Mouse (Mus musculus) granulocyte monocyte progenitor cell, adult 5-6 weeks (primary cell): ENCODE results near the gene Gm49318. TPM values are rescaled to one million over a fixed set of nuclear protein-coding genes. Genes with fewer than 3 reads are reported as not detected.

ENCODE experiments used
- ATAC-seq: replicated peaks from 2 replicates; pipeline ENCODE4 v1.8.0; 2016; ENCODE audit warnings: mild to moderate bottlenecking, moderate TSS enrichment, inconsistent platforms; ENCODE audit not compliant: poor library complexity, severe bottlenecking
- total RNA-seq, 2 experiments: library from RNA; stranded (forward) in 1 of 2; stranded (reverse) in 1 of 2; fragments of 200-712, 200-1000 nt in 1 of 2; fragments of >200 nt in 1 of 2; fragmentation: Nextera tagmentation in 1 of 2; gene quantifications; 2 replicates each; pipeline ENCODE4 v1.2.3; 2014 to 2017

Gene Gm49318
- total RNA-seq, 2 experiments from 2014 or later: not detected

GRCm38 (mm10) chr9:21987592-21988342 is 83.3 kb downstream of the Gm49318 start:
- ATAC-seq: no peak

Other genes with a start within 250 kb of the Gm49318 start
- gene Angptl8, start 235.7 kb downstream of the Gm49318 start, total RNA-seq (2014; fragmentation: Nextera tagmentation): 1.5 and 3.0 TPM in 2 replicates
- 1.4 TPM in 1 of 2 replicates, not detected in the other for gene Angptl8, start 235.7 kb downstream of the Gm49318 start, total RNA-seq (2017)
- 4.2 TPM in 2 replicates for gene Dock6, start 218.6 kb downstream of the Gm49318 start, total RNA-seq (2014; fragmentation: Nextera tagmentation)
- 0.52 and 5.6 TPM in 2 replicates for gene Dock6, start 218.6 kb downstream of the Gm49318 start, total RNA-seq (2017)
- gene Rab3d, start 153.1 kb downstream of the Gm49318 start, total RNA-seq (2014; fragmentation: Nextera tagmentation): 22.5 and 33.1 TPM in 2 replicates
- 44.0 and 51.7 TPM in 2 replicates for gene Rab3d, start 153.1 kb downstream of the Gm49318 start, total RNA-seq (2017)
- not detected in 2 replicates for gene Ccdc159, start 143.8 kb downstream of the Gm49318 start, total RNA-seq (2014; fragmentation: Nextera tagmentation)
- gene Ccdc159, start 143.8 kb downstream of the Gm49318 start, total RNA-seq (2017): 0.69 TPM in 1 of 2 replicates, not detected in the other
- gene Tmem205, start 143.7 kb downstream of the Gm49318 start, total RNA-seq (2014; fragmentation: Nextera tagmentation): 40.4 and 75.8 TPM in 2 replicates
- 21.1 and 33.3 TPM in 2 replicates for gene Tmem205, start 143.7 kb downstream of the Gm49318 start, total RNA-seq (2017)
- gene Plppr2, start 134.2 kb downstream of the Gm49318 start, total RNA-seq (2014; fragmentation: Nextera tagmentation): 0.58 and 1.4 TPM in 2 replicates
- not detected in 2 replicates for gene Plppr2, start 134.2 kb downstream of the Gm49318 start, total RNA-seq (2017)
- 7.8 and 9.9 TPM in 2 replicates for gene Swsap1, start 115.5 kb downstream of the Gm49318 start, total RNA-seq (2014; fragmentation: Nextera tagmentation)
- 7.6 and 8.2 TPM in 2 replicates for gene Swsap1, start 115.5 kb downstream of the Gm49318 start, total RNA-seq (2017)
- 0.21 and 0.41 TPM in 2 replicates for gene Epor, start 107.8 kb downstream of the Gm49318 start, total RNA-seq (2014; fragmentation: Nextera tagmentation)
- 0.77 TPM in 1 of 2 replicates, not detected in the other for gene Epor, start 107.8 kb downstream of the Gm49318 start, total RNA-seq (2017)
- not detected in 2 replicates for gene Rgl3, start 81.8 kb downstream of the Gm49318 start, total RNA-seq (2014; fragmentation: Nextera tagmentation)
- gene Rgl3, start 81.8 kb downstream of the Gm49318 start, total RNA-seq (2017): not detected in 2 replicates
- gene Ccdc151, start 68.6 kb downstream of the Gm49318 start, total RNA-seq (2014; fragmentation: Nextera tagmentation): not detected in 2 replicates
- not detected in 2 replicates for gene Ccdc151, start 68.6 kb downstream of the Gm49318 start, total RNA-seq (2017)
- gene Prkcsh, start 68.5 kb downstream of the Gm49318 start, total RNA-seq (2014; fragmentation: Nextera tagmentation): 61.4 and 68.4 TPM in 2 replicates
- gene Prkcsh, start 68.5 kb downstream of the Gm49318 start, total RNA-seq (2017): 127 and 144 TPM in 2 replicates
- not detected in 2 replicates for gene Elavl3, start 19.2 kb downstream of the Gm49318 start, total RNA-seq (2014; fragmentation: Nextera tagmentation)
- gene Elavl3, start 19.2 kb downstream of the Gm49318 start, total RNA-seq (2017): 0.31 TPM in 1 of 2 replicates, not detected in the other
- gene Zfp653, start 117 bp upstream of the Gm49318 start, total RNA-seq (2014; fragmentation: Nextera tagmentation): 6.2 and 8.7 TPM in 2 replicates
- 5.8 and 9.3 TPM in 2 replicates for gene Zfp653, start 117 bp upstream of the Gm49318 start, total RNA-seq (2017)
- gene Ecsit, start 14.2 kb upstream of the Gm49318 start, total RNA-seq (2014; fragmentation: Nextera tagmentation): 21.1 and 29.5 TPM in 2 replicates
- 28.2 and 30.3 TPM in 2 replicates for gene Ecsit, start 14.2 kb upstream of the Gm49318 start, total RNA-seq (2017)
- gene Cnn1, start 28.0 kb upstream of the Gm49318 start, total RNA-seq (2014; fragmentation: Nextera tagmentation): not detected in 2 replicates
- gene Cnn1, start 28.0 kb upstream of the Gm49318 start, total RNA-seq (2017): not detected in 2 replicates
- 93.9 and 132 TPM in 2 replicates for gene Elof1, start 45.9 kb upstream of the Gm49318 start, total RNA-seq (2014; fragmentation: Nextera tagmentation)
- 47.3 and 56.3 TPM in 2 replicates for gene Elof1, start 45.9 kb upstream of the Gm49318 start, total RNA-seq (2017)
- 3.9 and 4.7 TPM in 2 replicates for gene Acp5, start 64.5 kb upstream of the Gm49318 start, total RNA-seq (2014; fragmentation: Nextera tagmentation)
- 1.6 and 4.6 TPM in 2 replicates for gene Acp5, start 64.5 kb upstream of the Gm49318 start, total RNA-seq (2017)
- gene Pigyl, start 85.6 kb upstream of the Gm49318 start, total RNA-seq (2014; fragmentation: Nextera tagmentation): 17.3 and 28.7 TPM in 2 replicates
- gene Pigyl, start 85.6 kb upstream of the Gm49318 start, total RNA-seq (2017): 26.6 and 29.3 TPM in 2 replicates
- not detected in 2 replicates for gene Zfp872, start 116.8 kb upstream of the Gm49318 start, total RNA-seq (2014; fragmentation: Nextera tagmentation)
- not detected in 2 replicates for gene Zfp872, start 116.8 kb upstream of the Gm49318 start, total RNA-seq (2017)
- gene Zfp809, start 154.5 kb upstream of the Gm49318 start, total RNA-seq (2014; fragmentation: Nextera tagmentation): 50.6 and 54.9 TPM in 2 replicates
- gene Zfp809, start 154.5 kb upstream of the Gm49318 start, total RNA-seq (2017): 20.4 and 27.2 TPM in 2 replicates
- 1.3 and 3.1 TPM in 2 replicates for gene Zfp599, start 188.6 kb upstream of the Gm49318 start, total RNA-seq (2014; fragmentation: Nextera tagmentation)
- 8.9 and 10.3 TPM in 2 replicates for gene Zfp599, start 188.6 kb upstream of the Gm49318 start, total RNA-seq (2017)
- 10.4 and 17.4 TPM in 2 replicates for gene Zfp810, start 236.4 kb upstream of the Gm49318 start, total RNA-seq (2014; fragmentation: Nextera tagmentation)
- gene Zfp810, start 236.4 kb upstream of the Gm49318 start, total RNA-seq (2017): 9.4 and 16.3 TPM in 2 replicates